Mouse (Mus musculus) embryonic fibroblast, embryonic 13.5 days (primary cell): ENCODE results near the gene Slc28a1.

Experiments used
- CTCF ChIP-seq: IDR thresholded peaks from 2 replicates; pipeline ENCODE4 v1.5.1; 2011; ENCODE audit warnings: mild to moderate bottlenecking, control low read depth, low read length, moderate library complexity, borderline replicate concordance; ENCODE audit not compliant: insufficient read depth
- POLR2A ChIP-seq: IDR thresholded peaks from 2 replicates; pipeline ENCODE4 v1.6.1; 2011; ENCODE audit warnings: low read depth, mild to moderate bottlenecking, control low read depth, low read length, moderate library complexity

DNA sequence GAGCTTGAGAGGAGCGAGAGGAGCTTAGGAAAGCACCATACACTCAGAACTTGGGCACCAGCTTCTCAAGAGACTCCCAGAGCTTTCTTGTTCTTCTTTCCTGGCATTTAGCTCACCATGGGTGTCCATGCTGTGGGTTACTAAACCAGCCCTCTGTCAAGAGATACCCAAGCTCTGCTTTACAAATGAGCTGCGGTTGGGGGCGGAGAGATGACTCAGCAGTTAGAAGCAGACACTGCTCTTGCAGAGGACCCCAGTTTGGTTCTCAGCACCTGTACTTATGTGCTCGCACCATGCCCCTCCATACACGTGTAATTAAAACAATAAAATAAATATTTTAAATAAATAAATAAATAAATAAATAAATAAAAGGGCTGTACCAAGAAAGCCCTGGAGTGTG lies 22.7 kb downstream of the Slc28a1 start:
- no peak for TF ChIP-seq POLR2A
- TF ChIP-seq CTCF = no peak
